12 mouse cellular contexts compared by ENCODE assay signal in the genomic region with DNA sequence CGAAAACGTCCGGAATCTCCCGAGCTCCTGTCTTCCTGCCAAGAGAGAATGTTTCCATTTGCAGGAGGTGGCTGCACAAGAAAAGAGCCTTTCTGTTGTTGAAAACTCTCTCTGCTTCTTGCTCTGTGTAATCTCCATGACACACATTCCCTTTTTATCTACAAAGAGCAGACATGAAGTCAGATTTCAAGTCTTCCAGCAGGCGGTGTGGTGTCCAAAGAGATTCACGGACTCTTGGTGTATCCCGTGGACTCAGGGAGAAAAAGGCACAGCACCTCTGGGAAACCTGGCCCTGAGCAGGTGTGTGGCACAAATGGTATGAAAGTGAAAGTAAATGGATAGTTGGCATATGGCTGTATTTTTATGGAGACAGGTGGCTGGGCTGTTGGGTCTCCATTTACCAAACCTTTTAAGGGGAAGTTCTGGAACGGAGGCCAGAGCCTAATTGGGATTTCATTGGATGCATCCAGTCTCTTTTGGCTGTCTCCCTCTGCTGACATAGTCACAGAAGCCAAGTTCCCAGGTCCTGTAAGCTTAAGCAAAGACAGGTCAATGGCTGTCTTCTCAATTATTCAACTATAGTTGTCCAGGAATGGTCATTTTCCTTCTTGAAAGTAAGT.
A peak's percentile ranks its signal among the peaks of the same experiment; 100 is the strongest.
DNase-seq lines count a peak whose midpoint lies in the region.
"Had no signal": no experiment of that assay in that cellular context is flagged by ENCODE, and none has a peak within 500 bp of the region (broad histone marks: within the 10 kb centered on the region; RNA-seq: fewer than 3 reads in every experiment).

No protein-coding gene starts in this region.

- DNase-seq in heart, adult 9 months (ENCODE audit: low spot score in 2 of 2): peak; percentile 2 to 6
- no peak for DNase-seq in heart, postnatal 4 days
- peak; percentile 26 for DNase-seq in Muller cell, postnatal 12 days (ENCODE audit: inconsistent ontology term)
- peak; percentile 34 for DNase-seq in brain, adult 2 months (ENCODE audit: low read depth, low spot score)
- peak; percentile 9 to 10 for DNase-seq in heart, postnatal 10 days
- no peak for DNase-seq in kidney, postnatal 36 days
- no peak for DNase-seq in lung, postnatal 4 days
- DNase-seq in B cell, adult 2 months: no peak
- DNase-seq: kidney, adult 2 months; lung, adult 2 months; right cerebral cortex, postnatal 14 days; thymus, postnatal 4 days had no signal

- intact Hi-C loops in heart, postnatal 10 days (cut with DNase I): no loop called here

Comparison
In these comparisons a context has a peak if more than half of its experiments do, and no peak if none do; other contexts are left out.
1. DNase-seq: peak in heart, adult 9 months (2 of 2), Muller cell, postnatal 12 days (single experiment), brain, adult 2 months (single experiment) and heart, postnatal 10 days (2 of 2); none in heart, postnatal 4 days (single experiment), kidney, postnatal 36 days (0 of 2), lung, postnatal 4 days (0 of 2) and B cell, adult 2 months (0 of 2).